Mouse (Mus musculus) ES-E14 (cell line): ENCODE measurements around the gene Crx.

Experiments
- ZC3H11A ChIP-seq: IDR thresholded peaks from 2 replicates; pipeline ENCODE4 v1.6.1; 2012; ENCODE audit warnings: low read depth, mild to moderate bottlenecking, inconsistent platforms, low read length, borderline replicate concordance
- ZNF384 ChIP-seq: IDR thresholded peaks from 2 replicates; pipeline ENCODE4 v1.6.1; 2012; ENCODE audit warnings: low read depth, low read length, inconsistent platforms

DNA sequence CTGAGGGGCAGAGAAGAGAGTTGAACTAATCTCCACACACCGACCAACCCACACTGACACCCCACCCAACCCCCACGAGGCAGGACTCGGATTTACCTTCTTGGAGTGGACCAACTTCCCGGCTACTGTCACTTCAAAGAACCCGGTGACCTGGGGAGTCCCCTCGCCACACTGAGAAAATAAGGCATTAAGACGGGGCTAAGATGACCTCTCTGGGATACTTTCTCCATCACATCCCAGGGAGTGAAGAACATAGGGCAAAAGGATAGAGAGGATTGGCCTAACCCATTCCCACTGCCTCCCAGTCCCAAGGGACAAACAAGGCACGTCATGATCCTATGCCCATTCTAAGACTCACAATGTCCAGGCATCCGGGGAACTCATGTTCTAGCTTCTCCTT lies 40.2 kb upstream of the Crx start:
- TF ChIP-seq ZC3H11A = no peak
- TF ChIP-seq ZNF384 = no peak
